Mouse (Mus musculus) neural tube, embryonic 11.5 days (tissue): ENCODE results near the gene Cbfa2t3. TPM values are rescaled to one million over a fixed set of nuclear protein-coding genes. Genes with fewer than 3 reads are reported as not detected.

Experiments used
- ATAC-seq: fragments of 200-750 bp; cut with Nextera tagmentation; 2 replicates; pipeline ENCODE4 v1.8.0; 2017; ENCODE audit warnings: moderate number of reproducible peaks, mild to moderate bottlenecking, moderate TSS enrichment, moderate library complexity; ENCODE audit not compliant: insufficient read depth, low FRiP score, low TSS enrichment
- DNase-seq: peaks from one replicate; pipeline ENCODE4 v3.0.0-alpha.2; 2015; ENCODE audit warnings: low spot score
- H3K27ac ChIP-seq: fragments of 300-500 bp; sonication (generic); 2 replicates; pipeline ENCODE4 v1.5.1; 2014; ENCODE audit warnings: low read depth, mild to moderate bottlenecking, low read length
- H3K27me3 ChIP-seq: fragments of 300-500 bp; sonication (generic); 2 replicates; pipeline ENCODE4 v1.6.1; 2014; ENCODE audit warnings: mild to moderate bottlenecking, low read length, mixed read lengths; ENCODE audit not compliant: control insufficient read depth, insufficient read depth
- H3K36me3 ChIP-seq: fragments of 300-500 bp; sonication (generic); 2 replicates; pipeline ENCODE4 v1.6.1; 2014; ENCODE audit warnings: mild to moderate bottlenecking, low read length, moderate library complexity, mixed read lengths; ENCODE audit not compliant: control insufficient read depth, insufficient read depth
- H3K4me1 ChIP-seq: fragments of 300-500 bp; sonication (generic); 2 replicates; pipeline ENCODE4 v1.6.1; 2014; ENCODE audit warnings: low read length, mixed read lengths; ENCODE audit not compliant: control insufficient read depth, insufficient read depth
- H3K4me2 ChIP-seq: fragments of 300-500 bp; sonication (generic); 2 replicates; pipeline ENCODE4 v1.6.1; 2014; ENCODE audit warnings: low read depth, mild to moderate bottlenecking, moderate library complexity
- H3K4me3 ChIP-seq: fragments of 300-500 bp; sonication (generic); 2 replicates; pipeline ENCODE4 v1.5.1; 2014; ENCODE audit warnings: low read depth, low read length
- H3K9ac ChIP-seq: fragments of 300-500 bp; sonication (generic); 2 replicates; pipeline ENCODE4 v1.6.1; 2014; ENCODE audit warnings: mild to moderate bottlenecking, low read length
- H3K9me3 ChIP-seq: fragments of 300-500 bp; sonication (generic); 2 replicates; pipeline ENCODE4 v1.6.1; 2016; ENCODE audit warnings: low read length; ENCODE audit not compliant: control insufficient read depth
- WGBS: fragments of 180-500 bp; shearing (Covaris S2); extraction: QIAGEN DNeasy Blood & Tissue Kit; methylation state at CpG from one replicate; pipeline ENCODE4 v1.1.7; 2014; 5-methylcytosine and 5-hydroxymethylcytosine counted together
- polyA plus RNA-seq: library from polyadenylated mRNA; unstranded; fragments of >200 nt; fragmentation: Nextera tagmentation; extraction: Ambion mirVana; gene quantifications from 2 replicates; pipeline ENCODE4 v1.2.1, GENCODE M21; 2014

Cbfa2t3 gene
- polyA plus RNA-seq, 1 experiment from 2014 or later: 8.5 TPM

DNA sequence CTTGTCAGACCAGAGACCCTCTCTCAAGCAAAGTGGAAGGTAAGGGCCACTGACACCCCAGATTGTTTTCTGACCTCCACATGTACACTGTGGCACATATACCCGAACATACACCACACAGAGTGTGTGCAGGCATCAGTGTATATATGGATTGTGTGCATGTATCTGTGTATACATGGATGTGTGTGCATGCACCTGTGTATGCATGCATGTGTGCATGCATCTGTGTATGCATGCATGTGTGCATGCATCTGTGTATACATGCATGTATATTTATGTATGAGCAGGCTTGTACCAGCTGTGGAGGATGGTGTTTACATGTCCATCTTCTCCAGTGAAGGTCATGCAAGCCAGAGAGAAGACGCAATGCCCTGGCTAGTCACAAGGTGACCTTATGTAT lies 37.0 kb downstream of the Cbfa2t3 start:
- no peaks in the 10 kb centered on the region for H3K36me3 ChIP-seq
- no peaks in the 10 kb centered on the region for H3K9me3 ChIP-seq
- H3K27ac ChIP-seq: no peak overlapping the region
- ATAC-seq: no peak
- 79% methylated on average over 2 of the region's 2 CpGs for WGBS
- H3K4me3 ChIP-seq: no peak overlapping the region
- H3K9ac ChIP-seq: no peak overlapping the region
- no peaks in the 10 kb centered on the region for H3K27me3 ChIP-seq
- DNase-seq: no peak
- no peak overlapping the region for H3K4me2 ChIP-seq
- H3K4me1 ChIP-seq: peaks cover 26% of the 10 kb centered on the region

DNA sequence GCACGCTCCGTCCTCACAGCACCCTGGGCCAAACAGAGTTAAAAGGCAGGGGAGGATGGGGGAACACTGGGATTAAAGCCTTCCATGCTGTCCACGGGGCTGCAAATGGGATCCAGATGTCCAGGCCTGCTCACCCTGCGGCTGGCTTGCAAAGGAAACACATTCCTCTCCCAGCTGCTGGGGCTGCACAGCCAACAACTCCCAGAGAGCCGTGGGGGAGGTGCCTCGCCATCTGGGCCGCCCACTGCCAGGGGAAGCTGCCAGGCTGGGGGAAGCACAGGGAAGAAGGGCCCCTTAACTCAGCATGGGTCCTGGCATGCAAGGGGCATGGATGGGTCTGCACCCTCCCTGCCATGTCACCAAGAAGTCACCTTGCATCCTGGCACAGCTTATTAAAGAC lies 37.8 kb downstream of the Cbfa2t3 start:
- Histone ChIP-seq H3K27ac (peak overlapping the region; percentile 39; the same call in 1 of the 2 replicates), H3K9me3 (no peaks in the 10 kb centered on the region), H3K4me1 (peaks cover 26% of the 10 kb centered on the region), H3K4me3 (no peak overlapping the region), H3K36me3 (no peaks in the 10 kb centered on the region), H3K4me2 (no peak overlapping the region), H3K27me3 (no peaks in the 10 kb centered on the region), H3K9ac (no peak overlapping the region)
- DNase-seq (peak; percentile 69), ATAC-seq (no peak)
- 40% methylated on average over 7 of the region's 7 CpGs for WGBS

DNA sequence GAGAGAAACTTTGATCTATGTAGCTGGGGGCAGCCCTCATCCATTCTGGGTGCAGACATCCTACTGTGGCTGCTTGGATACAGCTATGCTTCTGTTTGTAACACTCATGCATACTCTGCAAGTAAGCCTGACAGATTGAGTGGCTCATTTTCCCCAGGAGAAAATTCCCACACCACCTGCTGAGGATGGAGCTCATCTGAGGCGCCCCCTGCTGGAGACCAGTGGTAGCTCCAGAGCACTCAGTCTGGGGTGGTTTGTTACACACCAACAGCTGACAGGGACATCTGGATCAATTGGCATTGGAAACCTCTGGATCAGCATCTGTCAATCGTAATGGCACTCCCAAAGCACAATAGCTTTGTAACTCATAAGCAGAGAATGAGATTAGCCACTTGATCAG lies 38.9 kb downstream of the Cbfa2t3 start:
- DNase-seq: no peak
- no peak for ATAC-seq
- Histone ChIP-seq H3K27ac (no peak overlapping the region), H3K4me3 (no peak overlapping the region), H3K4me2 (no peak overlapping the region), H3K36me3 (no peaks in the 10 kb centered on the region), H3K9me3 (no peaks in the 10 kb centered on the region), H3K9ac (no peak overlapping the region), H3K4me1 (peaks cover 21% of the 10 kb centered on the region), H3K27me3 (no peaks in the 10 kb centered on the region)
- WGBS: 71% methylated on average over 2 of the region's 2 CpGs

DNA sequence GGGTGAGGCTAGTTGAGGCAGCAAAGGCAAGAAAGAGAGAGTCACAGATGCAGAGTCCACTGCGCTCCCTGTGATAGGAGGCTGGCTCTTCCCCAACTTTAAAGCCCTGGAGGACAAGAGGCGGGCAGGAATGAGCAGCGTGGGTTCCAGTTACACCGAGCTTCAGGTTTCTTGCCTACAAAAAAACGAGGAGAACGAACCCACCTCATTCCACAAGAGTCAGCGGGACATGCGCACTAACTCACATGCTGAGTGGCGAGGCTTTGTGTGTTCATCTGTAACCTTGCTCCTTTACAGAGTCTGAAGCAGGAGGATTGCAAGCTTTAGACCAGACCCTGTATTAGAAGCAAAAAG lies 40.1 kb downstream of the Cbfa2t3 start:
- peak overlapping the region; percentile 50 for H3K27ac ChIP-seq
- ATAC-seq (no peak), DNase-seq (no peak)
- H3K27me3 ChIP-seq: no peaks in the 10 kb centered on the region
- no peaks in the 10 kb centered on the region for H3K9me3 ChIP-seq
- no peaks in the 10 kb centered on the region for H3K36me3 ChIP-seq
- H3K9ac ChIP-seq: no peak overlapping the region
- H3K4me3 ChIP-seq: no peak overlapping the region
- WGBS: 52% methylated on average over 9 of the region's 9 CpGs
- no peak overlapping the region for H3K4me2 ChIP-seq
- peaks cover 16% of the 10 kb centered on the region for H3K4me1 ChIP-seq

DNA sequence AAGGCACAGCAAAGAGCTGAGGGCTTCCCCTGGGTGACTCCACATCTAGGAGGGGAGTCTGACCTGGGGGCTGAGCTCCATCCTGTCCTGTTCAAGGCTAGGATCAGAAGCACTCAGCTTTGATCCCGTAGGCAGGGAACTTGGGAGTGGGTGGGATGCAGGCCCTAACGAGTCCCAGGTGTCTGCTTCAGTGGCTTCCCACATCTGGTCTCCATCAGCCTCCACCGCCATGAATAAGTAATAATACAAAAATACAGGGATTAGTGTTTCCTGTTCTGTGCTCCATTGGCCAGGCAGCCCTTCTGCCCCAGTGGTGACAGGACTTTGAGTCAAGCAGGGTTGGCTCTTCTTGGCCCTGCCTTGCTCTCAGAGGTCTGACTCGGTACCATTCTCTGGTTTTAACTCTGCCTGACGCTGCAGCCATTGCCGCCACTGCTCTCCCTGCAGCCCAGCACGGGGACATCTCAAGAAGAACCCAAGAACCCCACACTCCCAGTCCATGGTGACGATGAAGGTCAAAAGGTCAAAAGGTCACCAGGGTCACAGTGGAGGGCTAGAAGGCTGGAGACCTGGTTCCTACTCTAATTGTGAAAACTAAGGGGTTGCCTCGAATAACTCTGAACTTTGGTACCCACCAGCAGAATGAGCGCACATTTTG lies 40.6 kb downstream of the Cbfa2t3 start:
- Histone ChIP-seq H3K27ac (peak overlapping the region; percentile 50), H3K9ac (no peak overlapping the region), H3K27me3 (no peaks in the 10 kb centered on the region), H3K4me3 (no peak overlapping the region), H3K4me1 (peaks cover 11% of the 10 kb centered on the region), H3K36me3 (no peaks in the 10 kb centered on the region), H3K9me3 (no peaks in the 10 kb centered on the region), H3K4me2 (no peak overlapping the region)
- ATAC-seq (no peak), DNase-seq (peak; percentile 54)
- WGBS: 58% methylated on average over 10 of the region's 10 CpGs

GRCm38 (mm10) chr8:122656056-122656999 lies 42.6 kb downstream of the Cbfa2t3 start:
- H3K36me3 ChIP-seq: no peaks in the 10 kb centered on the region
- H3K4me1 ChIP-seq: peaks cover 14% of the 10 kb centered on the region
- H3K9ac ChIP-seq: no peak overlapping the region
- no peak overlapping the region for H3K27ac ChIP-seq
- H3K9me3 ChIP-seq: no peaks in the 10 kb centered on the region
- 89% methylated on average over 13 of the region's 13 CpGs for WGBS
- no peaks in the 10 kb centered on the region for H3K27me3 ChIP-seq
- H3K4me3 ChIP-seq: no peak overlapping the region
- H3K4me2 ChIP-seq: no peak overlapping the region
- DNase-seq (no peak), ATAC-seq (no peak)

GRCm38 (mm10) chr8:122654768-122655167 lies 44.1 kb downstream of the Cbfa2t3 start:
- no peak for DNase-seq
- no peaks in the 10 kb centered on the region for H3K9me3 ChIP-seq
- no peak for ATAC-seq
- no peak overlapping the region for H3K27ac ChIP-seq
- no peak overlapping the region for H3K4me3 ChIP-seq
- H3K9ac ChIP-seq: no peak overlapping the region
- H3K4me2 ChIP-seq: no peak overlapping the region
- WGBS: 47% methylated on average over 7 of the region's 7 CpGs
- H3K4me1 ChIP-seq: peaks cover 11% of the 10 kb centered on the region; the same call in 1 of the 2 replicates
- H3K27me3 ChIP-seq: no peaks in the 10 kb centered on the region
- H3K36me3 ChIP-seq: no peaks in the 10 kb centered on the region

DNA sequence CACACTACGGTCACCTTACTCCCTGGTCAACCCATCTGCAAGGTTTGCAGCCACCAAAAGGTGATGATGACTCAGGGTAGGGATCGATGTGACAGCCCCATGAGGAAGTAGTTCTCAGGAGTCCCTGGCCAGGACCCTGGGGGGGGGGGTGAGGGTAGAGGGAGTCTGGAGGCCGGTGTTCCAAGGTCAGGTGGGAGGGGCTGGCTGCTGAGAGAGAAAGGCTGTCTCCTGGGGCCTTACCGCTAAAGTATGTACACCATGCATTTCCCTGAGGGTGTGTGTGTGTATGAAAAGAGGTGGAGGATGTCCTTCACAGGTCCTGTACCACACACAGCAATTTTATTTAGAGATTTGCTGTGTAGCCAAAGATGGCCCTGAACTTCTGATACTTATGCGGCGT lies 46.3 kb downstream of the Cbfa2t3 start:
- WGBS: 76% methylated on average over 6 of the region's 6 CpGs

More for the DNA sequence above, 46.3 kb downstream of the Cbfa2t3 start:
- Histone ChIP-seq H3K27me3 (no peaks in the 10 kb centered on the region), H3K9ac (no peak overlapping the region), H3K36me3 (no peaks in the 10 kb centered on the region), H3K4me3 (no peak overlapping the region), H3K4me1 (peaks cover 7% of the 10 kb centered on the region; the same call in 1 of the 2 replicates), H3K9me3 (no peaks in the 10 kb centered on the region), H3K4me2 (no peak overlapping the region), H3K27ac (no peak overlapping the region)
- DNase-seq (no peak), ATAC-seq (no peak)
